Mouse (Mus musculus) olfactory bulb, adult 2 months (tissue): ENCODE data around the gene Mplkip. TPM values are rescaled to one million over a fixed set of nuclear protein-coding genes. Genes with fewer than 3 reads are reported as not detected.

Source experiments
- H3K27ac ChIP-seq: fragments of 200-500 bp; 2 replicates; pipeline ENCODE4 v1.5.1; 2012; ENCODE audit warnings: low read depth, low read length; ENCODE audit not compliant: insufficient read depth
- H3K4me1 ChIP-seq: fragments of 200-500 bp; 2 replicates; pipeline ENCODE4 v1.6.1; 2012; ENCODE audit warnings: low read length; ENCODE audit not compliant: control insufficient read depth, insufficient read depth
- H3K4me3 ChIP-seq: fragments of 200-500 bp; 2 replicates; pipeline ENCODE4 v1.5.1; 2012; ENCODE audit warnings: mild to moderate bottlenecking, low read depth, low read length, moderate library complexity; ENCODE audit not compliant: insufficient read depth
- CTCF ChIP-seq: fragments of 200-500 bp; IDR thresholded peaks from 2 replicates; pipeline ENCODE4 v1.5.1; 2012; ENCODE audit warnings: low read depth, mild to moderate bottlenecking, low read length, moderate library complexity; ENCODE audit not compliant: insufficient read depth
- POLR2A ChIP-seq: fragments of 200-500 bp; IDR thresholded peaks from 2 replicates; pipeline ENCODE4 v1.6.1; 2012; ENCODE audit warnings: mild to moderate bottlenecking, low read depth, low read length, moderate library complexity; ENCODE audit not compliant: insufficient read depth
- WGBS: fragments of 180-500 bp; shearing (Covaris S2); methylation state at CpG from one replicate; pipeline ENCODE4 v1.1.7; 2018; 5-methylcytosine and 5-hydroxymethylcytosine counted together
- polyA plus RNA-seq: library from polyadenylated mRNA; stranded (reverse); fragments of >200 nt; gene quantifications from 2 replicates; pipeline ENCODE4 v1.2.4, GENCODE M21; 2012; ENCODE audit warnings: low replicate concordance; ENCODE audit not compliant: missing spikeins, insufficient read depth, insufficient read length

Gene Mplkip
- not detected in 2 replicates for polyA plus RNA-seq

DNA sequence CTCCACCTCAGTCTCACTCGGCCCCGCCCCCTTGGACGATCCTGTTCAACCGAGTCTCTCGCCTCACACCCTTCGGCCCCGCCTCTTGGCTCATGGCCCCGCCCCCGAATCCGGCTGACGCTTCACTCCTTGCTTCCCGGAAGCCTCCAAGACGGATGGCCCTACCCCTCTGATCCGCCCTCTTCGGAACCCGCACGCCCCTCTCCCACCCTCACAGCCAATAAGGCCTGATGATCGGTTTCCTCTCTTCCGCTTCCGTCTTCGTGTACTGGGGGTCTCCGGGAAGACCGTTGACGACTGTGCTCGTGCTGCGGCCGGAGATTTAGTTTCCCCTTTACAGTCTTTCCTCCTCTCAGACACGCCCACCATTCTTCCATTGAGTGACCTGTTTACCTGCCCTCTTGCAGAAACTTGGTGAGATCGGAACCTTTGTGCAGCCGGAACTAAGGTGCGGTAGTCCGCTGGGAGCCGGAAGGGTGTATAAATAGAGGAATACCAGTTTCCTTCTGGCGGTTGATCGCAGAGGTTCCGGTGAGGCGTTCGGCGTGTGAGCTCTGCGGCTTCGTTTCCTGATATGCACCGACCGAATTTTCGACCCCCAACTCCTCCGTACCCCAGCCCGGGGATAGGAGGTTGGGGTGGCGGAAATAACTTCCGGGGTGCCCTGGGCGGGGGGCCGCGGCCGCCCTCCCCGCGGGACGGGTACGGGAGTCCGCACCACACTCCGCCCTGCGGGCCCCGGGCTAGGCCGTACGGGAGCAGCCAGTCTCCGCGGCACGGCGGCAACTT, at the start of gene Mplkip, which contains the start of gene Sugct:
Gene Mplkip, plus strand, starts transcription at position 282 of the 789 bp plus-strand sequence.
Gene Sugct, minus strand, starts transcription at position 643 of the 789 bp plus-strand sequence.
- Histone ChIP-seq H3K4me3 (peak within 1 kb of the TSS; percentile 73), H3K27ac (peak within 1 kb of the TSS; percentile 93), H3K4me1 (no peaks in the 10 kb centered on the region)
- under 1% methylated on average over 66 of the region's 66 CpGs for WGBS
- TF ChIP-seq CTCF: no peak
- peak; percentile 76 for TF ChIP-seq POLR2A

DNA sequence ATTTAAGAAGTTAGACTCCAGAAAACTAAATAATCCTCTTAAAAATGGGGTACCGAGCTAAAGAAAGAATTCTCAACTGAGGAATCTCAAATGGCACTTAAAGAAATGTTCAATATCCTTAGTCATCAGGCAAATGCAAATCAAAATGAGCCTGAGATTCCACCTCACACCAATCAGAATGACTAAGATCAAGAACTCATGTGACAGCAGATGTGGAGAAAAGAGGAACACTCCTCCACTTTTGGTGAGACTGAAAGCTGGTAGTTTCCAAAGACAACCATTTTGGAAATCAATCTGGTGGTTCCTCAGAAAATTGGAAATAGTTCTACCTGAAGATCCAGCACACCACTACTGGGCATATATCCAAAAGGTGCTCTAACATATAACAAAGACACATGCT, 27.6 kb upstream of the Mplkip start:
- Histone ChIP-seq H3K4me3 (no peak overlapping the region), H3K4me1 (no peaks in the 10 kb centered on the region), H3K27ac (no peak overlapping the region)
- TF ChIP-seq POLR2A (no peak), CTCF (no peak)
- WGBS: 89% methylated on average over 1 of the region's 1 CpGs

DNA sequence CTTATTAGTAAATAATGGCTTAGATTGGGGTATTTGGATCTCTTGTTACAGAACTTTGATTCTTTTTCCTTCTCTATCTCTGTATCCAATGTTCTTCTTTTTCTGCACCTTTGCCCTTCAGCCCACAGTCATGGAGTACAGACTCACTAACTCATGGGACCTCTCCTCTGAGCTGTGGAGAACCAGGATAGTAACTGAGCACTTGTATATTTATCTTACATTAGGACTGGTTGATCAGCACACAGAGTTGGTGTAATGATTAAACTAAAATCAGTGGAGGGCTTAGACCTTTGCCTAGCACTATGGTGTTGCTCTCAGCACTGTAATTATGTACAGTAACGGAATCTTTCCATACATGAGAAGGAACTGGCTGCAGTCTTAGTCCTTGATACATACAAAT, 23.9 kb upstream of the Mplkip start:
- TF ChIP-seq CTCF: no peak
- no peak for TF ChIP-seq POLR2A
- H3K4me1 ChIP-seq: no peaks in the 10 kb centered on the region
- H3K27ac ChIP-seq: no peak overlapping the region
- 86% methylated on average over 1 of the region's 1 CpGs for WGBS
- no peak overlapping the region for H3K4me3 ChIP-seq

DNA sequence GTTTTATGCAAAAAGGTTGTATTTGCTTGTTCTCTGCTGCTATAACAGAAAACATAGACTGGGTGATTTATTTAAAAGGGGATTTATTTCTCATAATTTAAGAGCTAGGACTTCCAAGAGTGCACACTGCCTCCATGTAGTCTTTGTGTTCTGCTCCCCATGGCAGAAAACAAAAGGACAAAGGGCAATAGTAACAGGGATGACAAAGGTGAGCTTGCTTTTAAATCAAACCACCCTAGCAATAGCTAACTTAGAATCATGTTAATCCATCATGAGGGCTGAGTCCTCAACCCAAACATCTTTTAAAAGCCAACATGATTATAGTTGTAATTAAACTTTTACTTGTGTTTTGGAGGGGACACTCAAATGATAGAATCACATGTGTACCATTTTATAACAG, 5.5 kb upstream of the Mplkip start:
- TF ChIP-seq POLR2A: no peak
- TF ChIP-seq CTCF: no peak
- Histone ChIP-seq H3K27ac (no peak overlapping the region), H3K4me3 (no peak overlapping the region)

DNA sequence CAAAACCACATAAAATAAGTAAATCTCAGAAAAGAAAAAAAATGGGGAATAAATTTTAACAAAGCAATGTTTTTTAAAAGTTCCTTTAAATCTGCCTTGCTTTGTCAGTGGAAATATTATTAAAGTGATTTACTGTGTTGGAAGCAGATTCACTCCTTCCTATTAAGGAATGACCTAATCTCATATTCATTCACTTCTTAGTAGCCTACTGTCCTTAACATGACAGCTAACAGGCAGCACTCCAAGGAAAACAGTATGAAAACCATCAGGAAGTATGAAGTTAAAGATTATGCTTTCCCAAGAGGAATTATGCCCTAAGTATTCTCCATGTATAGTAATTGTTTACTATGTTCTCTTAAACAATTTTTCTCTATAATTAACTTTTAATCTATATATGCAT, 4.3 kb upstream of the Mplkip start:
- no peak overlapping the region for H3K4me3 ChIP-seq
- TF ChIP-seq CTCF: no peak
- H3K4me1 ChIP-seq: no peaks in the 10 kb centered on the region
- H3K27ac ChIP-seq: no peak overlapping the region

More for the DNA sequence above, 5.5 kb upstream of the Mplkip start:
- no peaks in the 10 kb centered on the region for H3K4me1 ChIP-seq

DNA sequence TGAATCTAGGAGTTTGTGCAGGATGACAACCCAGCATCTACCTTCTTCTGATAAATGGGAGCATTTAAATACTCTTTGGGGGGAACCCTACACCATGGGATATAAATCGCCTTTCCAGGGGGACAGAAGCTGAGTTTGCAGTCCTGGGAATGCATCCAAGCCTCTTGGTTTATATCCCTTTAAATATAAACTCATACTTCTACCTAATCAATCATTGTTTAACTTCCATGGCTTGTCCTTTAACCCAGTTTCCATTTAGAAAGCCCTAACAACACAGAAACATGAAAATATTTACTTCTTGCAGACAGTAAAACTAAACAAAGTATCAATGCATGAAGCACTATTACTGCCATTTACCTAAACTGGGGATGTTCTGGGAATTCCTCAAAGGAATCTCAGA, 3.6 kb upstream of the Mplkip start:
- 78% methylated on average over 1 of the region's 1 CpGs for WGBS

DNA sequence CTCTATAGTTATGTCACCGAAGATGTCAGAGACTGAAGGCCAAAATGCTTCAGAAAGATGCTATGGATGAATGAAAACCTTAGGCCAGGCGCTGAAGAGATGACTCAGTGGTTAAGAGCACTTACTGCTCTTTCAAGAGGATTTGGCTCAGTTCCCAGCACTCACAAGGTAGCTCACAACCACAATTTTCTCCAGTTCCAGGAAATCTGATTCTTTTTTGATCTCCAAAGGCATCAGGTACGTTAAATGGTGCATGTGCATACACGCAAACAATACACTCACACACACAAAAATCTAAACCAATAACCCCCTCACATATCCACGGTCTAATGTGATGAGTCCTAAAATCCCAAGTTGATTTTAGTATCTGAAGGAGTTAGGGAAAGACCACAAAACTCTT, 1.2 kb upstream of the Mplkip start:
- TF ChIP-seq CTCF: no peak
- TF ChIP-seq POLR2A: no peak
- 56% methylated on average over 5 of the region's 5 CpGs for WGBS
- Histone ChIP-seq H3K27ac (no peak overlapping the region), H3K4me3 (no peak overlapping the region), H3K4me1 (no peaks in the 10 kb centered on the region)

More for the DNA sequence above, 3.6 kb upstream of the Mplkip start:
- no peak overlapping the region for H3K4me3 ChIP-seq
- TF ChIP-seq POLR2A (no peak), CTCF (no peak)
- H3K4me1 ChIP-seq: no peaks in the 10 kb centered on the region
- H3K27ac ChIP-seq: no peak overlapping the region

DNA sequence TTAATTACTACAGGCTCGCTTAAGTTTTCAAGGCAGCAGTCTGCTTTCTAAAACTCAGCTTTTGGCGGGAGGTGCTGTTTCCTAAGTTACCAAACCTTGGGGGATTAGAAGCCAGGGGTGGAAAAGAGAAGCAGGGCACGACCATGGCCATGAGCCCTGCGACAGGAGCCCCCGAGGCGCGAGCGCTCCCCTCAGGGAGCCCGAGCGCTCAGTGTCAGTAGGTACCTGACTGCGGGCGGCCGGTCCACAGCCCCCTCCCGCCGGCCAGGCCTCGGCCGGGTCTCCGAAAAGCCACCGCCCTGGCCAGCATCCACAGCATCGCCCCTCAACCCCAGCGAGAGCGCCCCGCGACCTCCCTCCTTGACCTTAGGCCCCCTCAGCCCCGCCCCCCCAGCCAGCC, 578 bp upstream of the Mplkip start:
- Histone ChIP-seq H3K4me3 (peak overlapping the region; percentile 73), H3K27ac (no peak overlapping the region), H3K4me1 (no peaks in the 10 kb centered on the region)
- no peak for TF ChIP-seq CTCF
- no peak for TF ChIP-seq POLR2A
- 0% methylated on average over 24 of the region's 25 CpGs for WGBS

DNA sequence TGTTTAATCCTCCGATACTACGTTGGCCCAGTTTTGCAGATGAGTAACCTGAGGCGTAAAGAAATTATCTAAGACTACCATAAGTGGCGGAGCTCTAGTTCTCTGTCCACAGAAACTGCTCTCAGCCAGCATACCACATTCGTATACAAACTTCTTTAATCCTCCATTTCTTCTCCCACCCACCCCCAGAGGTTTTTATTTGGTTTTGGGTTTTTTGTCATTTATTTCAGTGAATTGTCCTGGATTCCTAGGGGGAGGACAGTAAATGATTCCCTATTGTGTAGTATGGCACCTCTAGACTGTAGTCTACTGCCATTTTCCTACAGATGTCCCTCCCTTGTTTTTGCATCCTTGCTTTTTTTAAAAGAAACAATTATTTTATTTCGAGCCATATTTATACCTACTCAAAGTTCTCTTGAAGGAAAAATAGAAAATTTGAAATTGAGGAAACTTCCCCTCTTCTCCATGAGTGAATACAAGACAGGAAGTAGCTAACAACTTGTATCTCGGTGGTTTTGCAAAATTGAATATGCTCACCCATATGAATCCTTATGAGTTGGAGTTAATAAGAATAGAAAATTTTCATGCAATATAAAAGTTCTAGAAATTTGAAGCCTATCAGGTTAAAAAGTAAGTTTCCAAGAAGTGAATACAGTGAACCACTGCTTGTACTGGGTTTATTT, 1.0 kb downstream of the Mplkip start:
- 15% methylated on average over 7 of the region's 7 CpGs for WGBS
- Histone ChIP-seq H3K4me1 (no peaks in the 10 kb centered on the region), H3K27ac (peak overlapping the region; percentile 93; the same call in 1 of the 2 replicates), H3K4me3 (peak overlapping the region; percentile 73)
- TF ChIP-seq CTCF (no peak), POLR2A (no peak)
